Mouse (Mus musculus) lung, embryonic 15.5 days (tissue): ENCODE results near the gene Arntl2. TPM values are rescaled to one million over a fixed set of nuclear protein-coding genes. Genes with fewer than 3 reads are reported as not detected.

Experiments
- ATAC-seq: fragments of 200-750 bp; cut with Nextera tagmentation; 2 replicates; pipeline ENCODE4 v1.8.0; 2017; ENCODE audit warnings: moderate number of reproducible peaks, borderline replicate concordance; ENCODE audit not compliant: low FRiP score, low TSS enrichment; ENCODE audit errors: extremely low read depth
- H3K27ac ChIP-seq: fragments of 300-500 bp; sonication (generic); 2 replicates; pipeline ENCODE4 v1.5.1; 2015; ENCODE audit warnings: moderate library complexity, mild to moderate bottlenecking, inconsistent platforms
- H3K27me3 ChIP-seq: fragments of 300-500 bp; sonication (generic); 2 replicates; pipeline ENCODE4 v1.6.1; 2015; ENCODE audit warnings: inconsistent platforms
- H3K36me3 ChIP-seq: fragments of 300-500 bp; sonication (generic); 2 replicates; pipeline ENCODE4 v1.6.1; 2015; ENCODE audit warnings: inconsistent platforms
- H3K4me1 ChIP-seq: fragments of 300-500 bp; sonication (generic); 2 replicates; pipeline ENCODE4 v1.6.1; 2015; ENCODE audit warnings: inconsistent platforms
- H3K4me2 ChIP-seq: fragments of 300-500 bp; sonication (generic); 2 replicates; pipeline ENCODE4 v1.6.1; 2015; ENCODE audit warnings: inconsistent platforms, mild to moderate bottlenecking, moderate library complexity
- H3K4me3 ChIP-seq: fragments of 300-500 bp; sonication (generic); 2 replicates; pipeline ENCODE4 v1.5.1; 2015; ENCODE audit warnings: mild to moderate bottlenecking, inconsistent platforms
- H3K9ac ChIP-seq: fragments of 300-500 bp; sonication (generic); 2 replicates; pipeline ENCODE4 v1.6.1; 2015; ENCODE audit warnings: inconsistent platforms
- H3K9me3 ChIP-seq: fragments of 300-500 bp; sonication (generic); 2 replicates; pipeline ENCODE4 v1.6.1; 2016; ENCODE audit warnings: inconsistent platforms
- WGBS: fragments of 180-500 bp; shearing (Covaris S2); methylation state at CpG from one replicate; pipeline ENCODE4 v1.1.7; 2015; 5-methylcytosine and 5-hydroxymethylcytosine counted together
- polyA plus RNA-seq: library from polyadenylated mRNA; unstranded; fragments of >200 nt; fragmentation: Nextera tagmentation; extraction: Ambion mirVana; gene quantifications from 2 replicates; pipeline ENCODE4 v1.2.1, GENCODE M21; 2015

The Arntl2 gene
- 5.3 and 5.6 TPM in 2 replicates for polyA plus RNA-seq

- peak within 1 kb of the TSS; percentile 92 for H3K4me2 ChIP-seq
- ATAC-seq: peak; percentile 99
- H3K9me3 ChIP-seq: no peaks in the 10 kb centered on the region
- no peaks in the 10 kb centered on the region; the same call in 1 of the 2 replicates for H3K27me3 ChIP-seq
- peaks cover 11% of the 10 kb centered on the region for H3K4me1 ChIP-seq
- H3K4me3 ChIP-seq: peak within 1 kb of the TSS; percentile 55
- peak within 1 kb of the TSS; percentile 67 for H3K9ac ChIP-seq
- under 1% methylated on average over 36 of the region's 36 CpGs for WGBS
- H3K27ac ChIP-seq: no peak within 1 kb of the TSS
- no peaks in the 10 kb centered on the region for H3K36me3 ChIP-seq
These were observed at the start of gene Arntl2 for GRCm38 (mm10) chr6:146795924-146796545. Gene Arntl2 (plus strand): TSS chr6:146796055.

- Histone ChIP-seq H3K4me3 (no peak overlapping the region), H3K9ac (no peak overlapping the region), H3K27me3 (no peaks in the 10 kb centered on the region), H3K4me1 (0 out of 2 replicates have a peak, but pooled peaks cover 2% of the 10 kb centered on the region), H3K9me3 (no peaks in the 10 kb centered on the region), H3K4me2 (no peak overlapping the region), H3K27ac (no peak overlapping the region), H3K36me3 (no peaks in the 10 kb centered on the region)
- 40% methylated on average over 5 of the region's 5 CpGs for WGBS
- no peak for ATAC-seq
These were observed 49.3 kb upstream of the Arntl2 start for GRCm38 (mm10) chr6:146746577-146746976.

- H3K4me1 ChIP-seq: 0 out of 2 replicates have a peak, but pooled peaks cover 6% of the 10 kb centered on the region
- H3K27me3 ChIP-seq: no peaks in the 10 kb centered on the region
- H3K27ac ChIP-seq: no peak overlapping the region
- H3K36me3 ChIP-seq: no peaks in the 10 kb centered on the region
- no peak overlapping the region for H3K4me3 ChIP-seq
- H3K9ac ChIP-seq: no peak overlapping the region
- no peaks in the 10 kb centered on the region for H3K9me3 ChIP-seq
- H3K4me2 ChIP-seq: no peak overlapping the region
- ATAC-seq: no peak
These were observed 48.8 kb upstream of the Arntl2 start for GRCm38 (mm10) chr6:146747057-146747456.

- no peak overlapping the region for H3K9ac ChIP-seq
- H3K27ac ChIP-seq: no peak overlapping the region
- no peak overlapping the region for H3K4me3 ChIP-seq
- ATAC-seq: no peak
- H3K4me2 ChIP-seq: no peak overlapping the region
- WGBS: 68% methylated on average over 1 of the region's 1 CpGs
- H3K27me3 ChIP-seq: no peaks in the 10 kb centered on the region
- H3K4me1 ChIP-seq: 0 out of 2 replicates have a peak, but pooled peaks cover 6% of the 10 kb centered on the region
- no peaks in the 10 kb centered on the region for H3K9me3 ChIP-seq
- H3K36me3 ChIP-seq: no peaks in the 10 kb centered on the region
These were observed 47.6 kb upstream of the Arntl2 start for GRCm38 (mm10) chr6:146748271-146748670.

GRCm38 (mm10) chr6:146751671-146752070, 44.2 kb upstream of the Arntl2 start:
- H3K27ac ChIP-seq: no peak overlapping the region
- 26% methylated on average over 1 of the region's 1 CpGs for WGBS
- H3K4me1 ChIP-seq: 0 out of 2 replicates have a peak, but pooled peaks cover 4% of the 10 kb centered on the region
- H3K4me3 ChIP-seq: no peak overlapping the region
- H3K9me3 ChIP-seq: no peaks in the 10 kb centered on the region
- H3K27me3 ChIP-seq: no peaks in the 10 kb centered on the region
- no peak overlapping the region for H3K9ac ChIP-seq
- ATAC-seq: peak; percentile 46; the same call in 1 of the 2 replicates
- no peaks in the 10 kb centered on the region for H3K36me3 ChIP-seq
- H3K4me2 ChIP-seq: no peak overlapping the region

- Histone ChIP-seq H3K9ac (no peak overlapping the region), H3K27ac (no peak overlapping the region), H3K4me2 (no peak overlapping the region), H3K4me3 (no peak overlapping the region), H3K4me1 (0 out of 2 replicates have a peak, but pooled peaks cover 4% of the 10 kb centered on the region), H3K9me3 (no peaks in the 10 kb centered on the region), H3K36me3 (no peaks in the 10 kb centered on the region), H3K27me3 (no peaks in the 10 kb centered on the region)
- ATAC-seq: no peak
- 83% methylated on average over 2 of the region's 2 CpGs for WGBS
These were observed 43.7 kb upstream of the Arntl2 start for GRCm38 (mm10) chr6:146752178-146752577.

GRCm38 (mm10) chr6:146752612-146753011, 43.2 kb upstream of the Arntl2 start:
- Histone ChIP-seq H3K9me3 (no peaks in the 10 kb centered on the region), H3K4me2 (no peak overlapping the region), H3K27me3 (no peaks in the 10 kb centered on the region), H3K27ac (no peak overlapping the region), H3K36me3 (no peaks in the 10 kb centered on the region), H3K4me1 (0 out of 2 replicates have a peak, but pooled peaks cover 4% of the 10 kb centered on the region), H3K9ac (no peak overlapping the region), H3K4me3 (no peak overlapping the region)
- 64% methylated on average over 1 of the region's 1 CpGs for WGBS
- ATAC-seq: no peak

- no peak for ATAC-seq
- Histone ChIP-seq H3K36me3 (no peaks in the 10 kb centered on the region), H3K9me3 (no peaks in the 10 kb centered on the region), H3K27ac (no peak overlapping the region), H3K9ac (no peak overlapping the region), H3K4me2 (no peak overlapping the region), H3K4me1 (0 out of 2 replicates have a peak, but pooled peaks cover 4% of the 10 kb centered on the region), H3K27me3 (no peaks in the 10 kb centered on the region), H3K4me3 (no peak overlapping the region)
- 49% methylated on average over 2 of the region's 2 CpGs for WGBS
These were observed 42.2 kb upstream of the Arntl2 start for GRCm38 (mm10) chr6:146753560-146754160.

- Histone ChIP-seq H3K36me3 (no peaks in the 10 kb centered on the region; the same call in 1 of the 2 replicates), H3K4me1 (0 out of 2 replicates have a peak, but pooled peaks cover 4% of the 10 kb centered on the region), H3K4me2 (no peak overlapping the region), H3K27me3 (no peaks in the 10 kb centered on the region), H3K9me3 (no peaks in the 10 kb centered on the region), H3K27ac (no peak overlapping the region), H3K9ac (no peak overlapping the region), H3K4me3 (no peak overlapping the region)
- no peak for ATAC-seq
- 87% methylated on average over 2 of the region's 2 CpGs for WGBS
These were observed 40.7 kb upstream of the Arntl2 start for GRCm38 (mm10) chr6:146755136-146755535.

- no peaks in the 10 kb centered on the region for H3K27me3 ChIP-seq
- no peaks in the 10 kb centered on the region for H3K9me3 ChIP-seq
- no peak overlapping the region for H3K27ac ChIP-seq
- H3K4me2 ChIP-seq: no peak overlapping the region
- no peak for ATAC-seq
- H3K9ac ChIP-seq: no peak overlapping the region
- 0 out of 2 replicates have a peak, but pooled peaks cover 4% of the 10 kb centered on the region for H3K4me1 ChIP-seq
- WGBS: 90% methylated on average over 4 of the region's 4 CpGs
- no peak overlapping the region for H3K4me3 ChIP-seq
- H3K36me3 ChIP-seq: no peaks in the 10 kb centered on the region; the same call in 1 of the 2 replicates
These were observed 40.2 kb upstream of the Arntl2 start for GRCm38 (mm10) chr6:146755679-146756078.

GRCm38 (mm10) chr6:146759027-146759426, 36.8 kb upstream of the Arntl2 start:
- Histone ChIP-seq H3K36me3 (no peaks in the 10 kb centered on the region; the same call in 1 of the 2 replicates), H3K4me2 (no peak overlapping the region), H3K9me3 (no peaks in the 10 kb centered on the region), H3K4me3 (no peak overlapping the region), H3K27me3 (no peaks in the 10 kb centered on the region), H3K27ac (no peak overlapping the region), H3K4me1 (no peaks in the 10 kb centered on the region), H3K9ac (no peak overlapping the region)
- WGBS: 94% methylated on average over 2 of the region's 2 CpGs
- ATAC-seq: no peak

- Histone ChIP-seq H3K4me1 (no peaks in the 10 kb centered on the region), H3K36me3 (no peaks in the 10 kb centered on the region; the same call in 1 of the 2 replicates), H3K27ac (no peak overlapping the region), H3K4me3 (no peak overlapping the region), H3K4me2 (no peak overlapping the region), H3K9me3 (no peaks in the 10 kb centered on the region), H3K27me3 (no peaks in the 10 kb centered on the region), H3K9ac (no peak overlapping the region)
- ATAC-seq: no peak
- 66% methylated on average over 2 of the region's 2 CpGs for WGBS
These were observed 35.8 kb upstream of the Arntl2 start for GRCm38 (mm10) chr6:146760022-146760421.
